Mouse (Mus musculus) heart, adult 10 weeks (tissue): Measurements from ENCODE around the gene Tmed8. TPM values are rescaled to one million over a fixed set of nuclear protein-coding genes. Genes with fewer than 3 reads are reported as not detected.

Experiments used
- polyA plus RNA-seq: library from polyadenylated mRNA; stranded (reverse); fragments of 350-450 nt; fragmentation: Illumina TruSeq; extraction: RNeasy Lipid Tissue Mini Kit (QIAGEN cat#74804); gene quantifications from one replicate; pipeline ENCODE4 v1.2.3, GENCODE M21; 2014; ENCODE audit warnings: low read depth, low replicate concordance

Gene Tmed8
- 5.4 TPM for polyA plus RNA-seq

GRCm38 (mm10) chr12:87199973-87200586, at the start of gene Tmed8:
Gene Tmed8 (minus strand): TSS chr12:87200454.

DNA sequence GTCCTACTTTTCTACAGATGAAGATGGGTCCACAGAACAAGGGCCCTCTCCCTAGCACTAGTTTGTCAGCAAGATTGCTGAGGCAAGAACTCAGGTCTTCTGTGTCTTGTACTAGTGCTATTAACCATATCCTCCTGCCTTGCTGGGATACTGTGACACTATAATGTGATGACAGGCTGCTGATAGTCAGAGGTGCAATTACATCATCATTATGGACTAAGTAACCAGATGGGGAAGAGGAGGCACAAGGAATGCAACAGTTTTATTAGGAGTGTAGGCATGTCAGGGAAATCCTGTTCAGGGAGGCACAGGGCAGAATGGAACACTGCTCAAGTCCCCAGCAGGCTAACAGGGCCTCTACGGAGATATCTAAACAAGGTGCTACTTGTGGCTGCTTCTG, 38.4 kb upstream of the Tmed8 start, which contains the start of gene Noxred1:
TSS of gene Noxred1 (minus strand) at position 101 of the 400 bp plus-strand sequence.

DNA sequence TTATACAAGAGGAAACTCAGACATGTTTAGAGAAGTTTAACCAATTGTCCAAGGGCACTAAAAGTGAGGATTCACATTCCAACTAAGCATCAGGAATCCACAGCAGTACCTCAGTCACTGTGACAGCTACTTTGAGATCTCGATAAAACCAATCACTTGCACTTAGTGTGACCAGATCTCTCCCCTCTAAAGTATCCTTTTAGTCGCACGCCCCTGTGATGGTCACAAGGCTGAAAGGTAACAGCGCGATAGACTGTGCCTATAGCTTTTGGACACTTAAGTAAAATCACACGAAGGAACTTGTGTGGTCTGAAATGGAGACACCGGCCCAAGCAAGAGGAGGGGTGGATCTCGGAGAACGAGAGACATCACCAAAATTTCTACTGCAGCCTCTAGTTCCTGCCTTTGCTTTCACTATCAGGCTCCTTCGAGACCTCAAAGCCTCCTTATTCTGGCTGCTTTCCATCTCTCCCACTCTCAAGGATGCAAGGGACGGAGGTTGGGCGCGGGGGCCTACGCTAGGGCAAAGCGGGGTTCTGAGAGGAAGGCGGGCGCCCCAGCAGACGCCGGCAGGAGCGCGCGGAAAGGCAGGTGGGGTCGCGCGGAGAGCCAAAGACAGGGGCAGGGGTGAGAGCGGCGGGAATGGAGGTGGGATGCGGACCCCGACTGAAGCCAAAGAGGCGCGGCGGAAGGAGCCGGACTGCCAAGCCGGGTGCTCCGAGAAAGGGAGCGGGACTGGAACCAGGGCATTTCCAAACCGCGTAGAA, 865 bp downstream of the Tmed8 start, which contains the start of gene Samd15:
TSS of gene Samd15 (plus strand) at position 518 of the 767 bp plus-strand sequence.

GRCm38 (mm10) chr12:87147395-87148089, 52.7 kb downstream of the Tmed8 start, which contains the start of gene Pomt2:
Gene Pomt2 (minus strand): TSS chr12:87147968.

GRCm38 (mm10) chr12:87146966-87147365, 53.3 kb downstream of the Tmed8 start, which contains the start of gene Gstz1:
Gene Gstz1 (plus strand): TSS chr12:87147165.

Other genes starting within 250 kb of the Tmed8 start
- not detected for gene Zdhhc22, start 210.0 kb downstream of the Tmed8 start, polyA plus RNA-seq
- gene Tmem63c, start 179.1 kb downstream of the Tmed8 start, polyA plus RNA-seq: 0.55 TPM
- not detected for gene Ngb, start 97.9 kb downstream of the Tmed8 start, polyA plus RNA-seq
- gene Gstz1, start 53.3 kb downstream of the Tmed8 start, polyA plus RNA-seq: 66.3 TPM
- gene Pomt2, start 52.5 kb downstream of the Tmed8 start, polyA plus RNA-seq: 10.7 TPM
- gene Samd15, start 731 bp downstream of the Tmed8 start, polyA plus RNA-seq: not detected
- 1.3 TPM for gene Noxred1, start 38.3 kb upstream of the Tmed8 start, polyA plus RNA-seq
- gene Vipas39, start 65.8 kb upstream of the Tmed8 start, polyA plus RNA-seq: 32.3 TPM
- 181 TPM for gene Ahsa1, start 66.0 kb upstream of the Tmed8 start, polyA plus RNA-seq
- not detected for gene Ism2, start 99.3 kb upstream of the Tmed8 start, polyA plus RNA-seq
- 15.7 TPM for gene Sptlc2, start 187.9 kb upstream of the Tmed8 start, polyA plus RNA-seq
- 78.2 TPM for gene Slirp, start 243.4 kb upstream of the Tmed8 start, polyA plus RNA-seq
- 8.1 TPM for gene Alkbh1, start 243.6 kb upstream of the Tmed8 start, polyA plus RNA-seq